Mouse (Mus musculus) forebrain, embryonic 12.5 days (tissue): ENCODE measurements around the gene Rai1. TPM values are rescaled to one million over a fixed set of nuclear protein-coding genes. Genes with fewer than 3 reads are reported as not detected.

Source experiments
- ATAC-seq: fragments of 200-750 bp; cut with Nextera tagmentation; 2 replicates; pipeline ENCODE4 v1.8.0; 2017; ENCODE audit warnings: moderate TSS enrichment; ENCODE audit not compliant: low FRiP score
- H3K27ac ChIP-seq: fragments of 300-500 bp; sonication (generic); 2 replicates; pipeline ENCODE4 v1.5.1; 2016; ENCODE audit warnings: mild to moderate bottlenecking
- H3K27me3 ChIP-seq: fragments of 300-500 bp; sonication (generic); 2 replicates; pipeline ENCODE4 v1.6.1; 2016; ENCODE audit warnings: mild to moderate bottlenecking
- H3K36me3 ChIP-seq: fragments of 300-500 bp; sonication (generic); replicated peaks from 2 replicates; pipeline ENCODE4 v1.6.1; 2016; ENCODE audit warnings: mild to moderate bottlenecking
- H3K4me1 ChIP-seq: fragments of 300-500 bp; sonication (generic); 2 replicates; pipeline ENCODE4 v1.6.1; 2016
- H3K4me2 ChIP-seq: fragments of 300-500 bp; sonication (generic); 2 replicates; pipeline ENCODE4 v1.6.1; 2016; ENCODE audit warnings: mild to moderate bottlenecking, moderate library complexity
- H3K4me3 ChIP-seq: fragments of 300-500 bp; sonication (generic); replicated peaks from 2 replicates; pipeline ENCODE4 v1.5.1; 2016; ENCODE audit warnings: mild to moderate bottlenecking
- H3K9ac ChIP-seq: fragments of 300-500 bp; sonication (generic); 2 replicates; pipeline ENCODE4 v1.6.1; 2016; ENCODE audit warnings: mild to moderate bottlenecking
- H3K9me3 ChIP-seq: fragments of 300-500 bp; sonication (generic); 2 replicates; pipeline ENCODE4 v1.6.1; 2016
- WGBS: fragments of 180-500 bp; shearing (Covaris S2); methylation state at CpG from one replicate; pipeline ENCODE4 v1.1.7; 2016; 5-methylcytosine and 5-hydroxymethylcytosine counted together
- polyA plus RNA-seq: library from polyadenylated mRNA; unstranded; fragments of >200 nt; fragmentation: Nextera tagmentation; extraction: Ambion mirVana; gene quantifications from 2 replicates; pipeline ENCODE4 v1.2.1, GENCODE M21; 2016

The Rai1 gene
- polyA plus RNA-seq, 1 experiment from 2014 or later = 35.1 TPM

- 83% methylated on average over 15 of the region's 15 CpGs for WGBS
- no peak for ATAC-seq
- H3K27ac ChIP-seq = no peak overlapping the region
- H3K9ac ChIP-seq = no peak overlapping the region
- no peaks in the 10 kb centered on the region for H3K36me3 ChIP-seq
- 0 out of 2 replicates have a peak, but pooled peaks cover 4% of the 10 kb centered on the region for H3K27me3 ChIP-seq
- no peaks in the 10 kb centered on the region for H3K4me1 ChIP-seq
- no peak overlapping the region for H3K4me3 ChIP-seq
- no peaks in the 10 kb centered on the region for H3K9me3 ChIP-seq
- H3K4me2 ChIP-seq = no peak overlapping the region
These were observed 30.8 kb upstream of the Rai1 start for GRCm38 (mm10) chr11:60073936-60074502.

- 80% methylated on average over 3 of the region's 3 CpGs for WGBS
These were observed 28.6 kb upstream of the Rai1 start for GRCm38 (mm10) chr11:60076183-60076582.

GRCm38 (mm10) chr11:60076790-60077189, 28.0 kb upstream of the Rai1 start:
- Histone ChIP-seq H3K9ac (no peak overlapping the region), H3K9me3 (no peaks in the 10 kb centered on the region), H3K27me3 (0 out of 2 replicates have a peak, but pooled peaks cover 4% of the 10 kb centered on the region), H3K27ac (no peak overlapping the region), H3K4me2 (no peak overlapping the region), H3K4me3 (no peak overlapping the region), H3K36me3 (no peaks in the 10 kb centered on the region), H3K4me1 (no peaks in the 10 kb centered on the region)
- 10% methylated on average over 4 of the region's 4 CpGs for WGBS
- ATAC-seq = no peak

More at GRCm38 (mm10) chr11:60076183-60076582, 28.6 kb upstream of the Rai1 start:
- H3K27ac ChIP-seq = no peak overlapping the region
- H3K9ac ChIP-seq = no peak overlapping the region
- H3K9me3 ChIP-seq = no peaks in the 10 kb centered on the region
- no peaks in the 10 kb centered on the region for H3K4me1 ChIP-seq
- ATAC-seq = no peak
- H3K4me3 ChIP-seq = no peak overlapping the region
- no peaks in the 10 kb centered on the region for H3K36me3 ChIP-seq
- H3K27me3 ChIP-seq = 0 out of 2 replicates have a peak, but pooled peaks cover 4% of the 10 kb centered on the region
- H3K4me2 ChIP-seq = no peak overlapping the region

- no peak overlapping the region for H3K27ac ChIP-seq
- H3K36me3 ChIP-seq = no peaks in the 10 kb centered on the region
- 43% methylated on average over 2 of the region's 2 CpGs for WGBS
These were observed 20.2 kb upstream of the Rai1 start for GRCm38 (mm10) chr11:60084589-60084988.

GRCm38 (mm10) chr11:60086676-60087075, 18.1 kb upstream of the Rai1 start:
- Histone ChIP-seq H3K4me1 (0 out of 2 replicates have a peak, but pooled peaks cover 6% of the 10 kb centered on the region), H3K9ac (no peak overlapping the region), H3K36me3 (no peaks in the 10 kb centered on the region), H3K27me3 (no peaks in the 10 kb centered on the region; the same call in 1 of the 2 replicates), H3K4me2 (no peak overlapping the region), H3K9me3 (no peaks in the 10 kb centered on the region), H3K27ac (no peak overlapping the region), H3K4me3 (no peak overlapping the region)
- WGBS = 58% methylated on average over 1 of the region's 1 CpGs
- no peak for ATAC-seq

More at GRCm38 (mm10) chr11:60084589-60084988, 20.2 kb upstream of the Rai1 start:
- H3K9me3 ChIP-seq = no peaks in the 10 kb centered on the region
- H3K4me2 ChIP-seq = no peak overlapping the region
- no peak overlapping the region for H3K4me3 ChIP-seq
- H3K4me1 ChIP-seq = 0 out of 2 replicates have a peak, but pooled peaks cover 6% of the 10 kb centered on the region
- no peak overlapping the region for H3K9ac ChIP-seq
- no peaks in the 10 kb centered on the region for H3K27me3 ChIP-seq
- ATAC-seq = no peak

GRCm38 (mm10) chr11:60088947-60089346, 15.9 kb upstream of the Rai1 start:
- Histone ChIP-seq H3K27me3 (no peaks in the 10 kb centered on the region; the same call in 1 of the 2 replicates), H3K4me2 (no peak overlapping the region), H3K4me1 (peaks cover 20% of the 10 kb centered on the region), H3K4me3 (no peak overlapping the region), H3K36me3 (no peaks in the 10 kb centered on the region), H3K9ac (no peak overlapping the region), H3K27ac (no peak overlapping the region), H3K9me3 (no peaks in the 10 kb centered on the region)
- WGBS = 38% methylated on average over 4 of the region's 4 CpGs
- peak; percentile 75 for ATAC-seq

- no peaks in the 10 kb centered on the region for H3K36me3 ChIP-seq
- H3K4me2 ChIP-seq = no peak overlapping the region
- H3K27ac ChIP-seq = no peak overlapping the region
- peaks cover 37% of the 10 kb centered on the region for H3K4me1 ChIP-seq
- no peaks in the 10 kb centered on the region for H3K9me3 ChIP-seq
- no peak overlapping the region for H3K9ac ChIP-seq
- WGBS = 85% methylated on average over 5 of the region's 5 CpGs
- ATAC-seq = no peak
- no peaks in the 10 kb centered on the region; the same call in 1 of the 2 replicates for H3K27me3 ChIP-seq
- no peak overlapping the region for H3K4me3 ChIP-seq
These were observed 14.0 kb upstream of the Rai1 start for GRCm38 (mm10) chr11:60090696-60091421.

GRCm38 (mm10) chr11:60091422-60091761, 13.4 kb upstream of the Rai1 start:
- ATAC-seq = no peak
- no peak overlapping the region for H3K27ac ChIP-seq
- H3K4me3 ChIP-seq = no peak overlapping the region
- H3K4me1 ChIP-seq = peaks cover 37% of the 10 kb centered on the region
- H3K27me3 ChIP-seq = no peaks in the 10 kb centered on the region; the same call in 1 of the 2 replicates
- H3K9ac ChIP-seq = no peak overlapping the region
- H3K36me3 ChIP-seq = no peaks in the 10 kb centered on the region
- H3K9me3 ChIP-seq = no peaks in the 10 kb centered on the region
- H3K4me2 ChIP-seq = no peak overlapping the region
- 76% methylated on average over 7 of the region's 7 CpGs for WGBS

GRCm38 (mm10) chr11:60093227-60093626, 11.6 kb upstream of the Rai1 start:
- Histone ChIP-seq H3K36me3 (no peaks in the 10 kb centered on the region), H3K4me2 (no peak overlapping the region), H3K4me3 (no peak overlapping the region), H3K27me3 (no peaks in the 10 kb centered on the region; the same call in 1 of the 2 replicates), H3K27ac (peak overlapping the region; percentile 71), H3K4me1 (peaks cover 37% of the 10 kb centered on the region), H3K9ac (no peak overlapping the region), H3K9me3 (no peaks in the 10 kb centered on the region)
- no peak for ATAC-seq

- ATAC-seq = peak; percentile 79
- H3K9me3 ChIP-seq = no peaks in the 10 kb centered on the region
- no peak overlapping the region; the same call in 1 of the 2 replicates for H3K4me2 ChIP-seq
- 25% methylated on average over 7 of the region's 7 CpGs for WGBS
- peaks cover 35% of the 10 kb centered on the region for H3K4me1 ChIP-seq
- H3K9ac ChIP-seq = no peak overlapping the region
- no peaks in the 10 kb centered on the region; the same call in 1 of the 2 replicates for H3K27me3 ChIP-seq
- H3K36me3 ChIP-seq = no peaks in the 10 kb centered on the region
- H3K27ac ChIP-seq = peak overlapping the region; percentile 71
- H3K4me3 ChIP-seq = no peak overlapping the region
These were observed 10.7 kb upstream of the Rai1 start for GRCm38 (mm10) chr11:60093984-60094587.

- no peak overlapping the region for H3K4me2 ChIP-seq
- no peaks in the 10 kb centered on the region for H3K36me3 ChIP-seq
- H3K9ac ChIP-seq = no peak overlapping the region
- ATAC-seq = no peak
- no peaks in the 10 kb centered on the region; the same call in 1 of the 2 replicates for H3K27me3 ChIP-seq
- H3K9me3 ChIP-seq = no peaks in the 10 kb centered on the region
- no peak overlapping the region for H3K4me3 ChIP-seq
- peak overlapping the region; percentile 71 for H3K27ac ChIP-seq
- H3K4me1 ChIP-seq = peaks cover 31% of the 10 kb centered on the region
- 49% methylated on average over 9 of the region's 9 CpGs for WGBS
These were observed 9.7 kb upstream of the Rai1 start for GRCm38 (mm10) chr11:60094909-60095810.
